Mouse (Mus musculus) E14TG2a.4 (cell line): ENCODE measurements at regions not wholly inside any gene's neighbourhood (a gene's known extent, or its start where the extent isn't known, plus 50 kb on each side); places are given as distances from the start of the nearest gene placed in this dataset.

Experiments
- H3K27me3 ChIP-seq: 2 replicates; pipeline ENCODE4 v1.6.1; 2014; ENCODE audit warnings: low read length, control low read depth; ENCODE audit not compliant: insufficient read depth
- H3K36me3 ChIP-seq: 2 replicates; pipeline ENCODE4 v1.6.1; 2014; ENCODE audit warnings: low read length, control low read depth; ENCODE audit not compliant: insufficient read depth
- H3K4me1 ChIP-seq: replicated peaks from 2 replicates; pipeline ENCODE4 v1.6.1; 2014; ENCODE audit warnings: low read depth, low read length, control low read depth
- H3K4me3 ChIP-seq: replicated peaks from 2 replicates; pipeline ENCODE4 v1.5.1; 2014; ENCODE audit warnings: mild to moderate bottlenecking, low read length
- H3K9me3 ChIP-seq: 2 replicates; pipeline ENCODE4 v1.6.1; 2014; ENCODE audit warnings: low read length, control low read depth
- CTCF ChIP-seq: conservative IDR thresholded peaks from 2 replicates; pipeline ENCODE4 v1.5.1; 2014; ENCODE audit warnings: low read length
- NANOG ChIP-seq: IDR thresholded peaks from 2 replicates; pipeline ENCODE4 v1.6.1; 2014; ENCODE audit warnings: borderline replicate concordance, low read length, mixed read lengths
- POU5F1 ChIP-seq: IDR thresholded peaks from 2 replicates; pipeline ENCODE4 v1.6.1; 2014; ENCODE audit warnings: low read length, borderline replicate concordance

GRCm38 (mm10) chr1:129219098-129219497 is 54.0 kb upstream of the Thsd7b start:
- no peak for TF ChIP-seq POU5F1
- no peak for TF ChIP-seq CTCF
- TF ChIP-seq NANOG: no peak
- no peak overlapping the region for H3K4me3 ChIP-seq
- H3K4me1 ChIP-seq: no peaks in the 10 kb centered on the region
- no peaks in the 10 kb centered on the region for H3K27me3 ChIP-seq
- no peaks in the 10 kb centered on the region for H3K36me3 ChIP-seq
- no peaks in the 10 kb centered on the region for H3K9me3 ChIP-seq

- TF ChIP-seq POU5F1 (no peak), CTCF (no peak), NANOG (no peak)
- no peaks in the 10 kb centered on the region for H3K9me3 ChIP-seq
- H3K27me3 ChIP-seq: no peaks in the 10 kb centered on the region
- no peaks in the 10 kb centered on the region for H3K4me1 ChIP-seq
- H3K4me3 ChIP-seq: no peak overlapping the region
- no peaks in the 10 kb centered on the region for H3K36me3 ChIP-seq
Observed at GRCm38 (mm10) chr1:129208806-129209205, 64.3 kb upstream of the Thsd7b start.

GRCm38 (mm10) chr1:129208406-129208805 is 64.7 kb upstream of the Thsd7b start:
- no peak overlapping the region for H3K4me3 ChIP-seq
- H3K36me3 ChIP-seq: no peaks in the 10 kb centered on the region
- TF ChIP-seq CTCF (no peak), POU5F1 (no peak), NANOG (no peak)
- H3K27me3 ChIP-seq: no peaks in the 10 kb centered on the region
- H3K9me3 ChIP-seq: no peaks in the 10 kb centered on the region
- no peaks in the 10 kb centered on the region for H3K4me1 ChIP-seq

- Histone ChIP-seq H3K9me3 (no peaks in the 10 kb centered on the region), H3K4me1 (no peaks in the 10 kb centered on the region), H3K27me3 (no peaks in the 10 kb centered on the region), H3K36me3 (no peaks in the 10 kb centered on the region), H3K4me3 (no peak overlapping the region)
- TF ChIP-seq NANOG: no peak
- TF ChIP-seq POU5F1: no peak
Observed at GRCm38 (mm10) chr1:129207674-129208073, 65.4 kb upstream of the Thsd7b start.

- H3K4me1 ChIP-seq: no peaks in the 10 kb centered on the region
- H3K4me3 ChIP-seq: no peak overlapping the region
- no peaks in the 10 kb centered on the region for H3K36me3 ChIP-seq
- TF ChIP-seq NANOG: no peak
- TF ChIP-seq CTCF: no peak
- no peak for TF ChIP-seq POU5F1
- H3K9me3 ChIP-seq: no peaks in the 10 kb centered on the region
- H3K27me3 ChIP-seq: no peaks in the 10 kb centered on the region
Observed at GRCm38 (mm10) chr1:129180174-129180759, 92.8 kb upstream of the Thsd7b start.

- Histone ChIP-seq H3K27me3 (no peaks in the 10 kb centered on the region), H3K4me3 (no peak overlapping the region), H3K36me3 (no peaks in the 10 kb centered on the region), H3K9me3 (no peaks in the 10 kb centered on the region), H3K4me1 (no peaks in the 10 kb centered on the region)
- TF ChIP-seq NANOG: no peak
- no peak for TF ChIP-seq POU5F1
Observed at GRCm38 (mm10) chr1:129169936-129170335, 103.2 kb upstream of the Thsd7b start.

- no peak overlapping the region for H3K4me3 ChIP-seq
- H3K27me3 ChIP-seq: no peaks in the 10 kb centered on the region
- no peaks in the 10 kb centered on the region for H3K9me3 ChIP-seq
- TF ChIP-seq POU5F1: no peak
- TF ChIP-seq CTCF: no peak
- TF ChIP-seq NANOG: no peak
- H3K36me3 ChIP-seq: no peaks in the 10 kb centered on the region
- H3K4me1 ChIP-seq: no peaks in the 10 kb centered on the region
Observed at GRCm38 (mm10) chr1:129150643-129151042, 122.5 kb upstream of the Thsd7b start.

GRCm38 (mm10) chr1:129148733-129149388 is 124.2 kb upstream of the Thsd7b start:
- H3K4me1 ChIP-seq: no peaks in the 10 kb centered on the region
- no peaks in the 10 kb centered on the region for H3K27me3 ChIP-seq
- H3K36me3 ChIP-seq: no peaks in the 10 kb centered on the region
- H3K4me3 ChIP-seq: no peak overlapping the region
- no peaks in the 10 kb centered on the region for H3K9me3 ChIP-seq
- TF ChIP-seq CTCF (no peak), POU5F1 (no peak), NANOG (no peak)

GRCm38 (mm10) chr1:129146395-129147094 is 126.6 kb upstream of the Thsd7b start:
- Histone ChIP-seq H3K27me3 (no peaks in the 10 kb centered on the region), H3K4me3 (no peak overlapping the region), H3K9me3 (no peaks in the 10 kb centered on the region), H3K4me1 (no peaks in the 10 kb centered on the region), H3K36me3 (no peaks in the 10 kb centered on the region)
- TF ChIP-seq POU5F1 (no peak), NANOG (no peak), CTCF (no peak)
